Mouse (Mus musculus): ENCODE measurements at regions not wholly inside any gene's neighbourhood (a gene's known extent, or its start where the extent isn't known, plus 50 kb on each side); places are given as distances from the start of the nearest gene placed in this dataset.

DNA sequence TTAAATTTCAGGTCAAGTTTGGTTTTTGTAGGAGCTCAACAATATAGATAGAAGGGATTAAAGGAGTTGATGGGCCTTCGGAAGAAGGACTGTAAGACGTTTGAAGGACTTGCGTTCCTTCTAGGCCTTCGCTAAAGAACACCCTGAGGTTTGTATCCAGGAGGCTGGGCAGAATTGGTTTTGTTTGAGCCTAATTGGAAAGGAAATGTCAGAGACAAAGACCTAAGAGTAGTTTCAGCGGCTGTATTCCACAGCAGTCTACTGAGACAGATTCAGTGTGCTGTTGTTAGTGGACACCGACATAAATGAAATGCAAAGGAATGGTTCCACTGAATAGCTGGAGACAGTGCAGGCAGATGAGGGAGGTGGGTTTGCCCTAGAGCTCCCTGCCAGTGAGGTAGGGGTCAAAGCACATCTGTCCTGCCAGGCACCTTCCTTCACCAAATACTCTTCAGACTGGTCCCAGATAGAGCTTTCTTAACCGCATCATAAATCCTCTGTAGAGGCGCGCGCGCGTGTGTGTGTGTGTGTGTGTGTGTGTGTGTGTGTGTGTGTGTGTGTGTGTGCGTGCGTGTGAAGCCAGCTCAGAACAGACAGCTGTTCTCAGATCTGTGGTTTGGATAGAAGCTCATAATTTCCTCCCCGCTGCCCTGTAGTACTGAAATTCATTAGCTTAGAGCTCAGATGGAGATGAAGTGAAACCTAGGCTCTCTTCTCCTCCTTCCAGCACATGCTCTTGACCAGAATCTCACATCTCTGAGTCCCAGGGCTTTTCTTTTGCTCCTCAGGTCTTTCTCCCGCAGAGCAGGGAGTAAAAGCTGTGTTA is 209.7 kb downstream of the Ktn1 start:
- TF ChIP-seq POLR2A (IDR thresholded peaks at IDR 0.05; ENCODE audit: low read depth, low read length) (no peak), CTCF (conservative IDR thresholded peaks at IDR 0.05; ENCODE audit: insufficient read depth, insufficient read length, low read depth, low read length) (no peak)
